Mouse (Mus musculus) cerebellum, adult 11-12 months (tissue): ENCODE results near the gene Gm9495.
A peak's percentile ranks its signal among the peaks of the same experiment; 100 is the strongest.
"Not testable (repeated sequence)": the region's sequence is repeated elsewhere in the genome, so short reads cannot be mapped to it uniquely, and the experiment has no call there.

ENCODE experiments used
- DNase-seq: peaks from one replicate; pipeline ENCODE4 v3.0.0; 2022

The Gm9495 gene

DNA sequence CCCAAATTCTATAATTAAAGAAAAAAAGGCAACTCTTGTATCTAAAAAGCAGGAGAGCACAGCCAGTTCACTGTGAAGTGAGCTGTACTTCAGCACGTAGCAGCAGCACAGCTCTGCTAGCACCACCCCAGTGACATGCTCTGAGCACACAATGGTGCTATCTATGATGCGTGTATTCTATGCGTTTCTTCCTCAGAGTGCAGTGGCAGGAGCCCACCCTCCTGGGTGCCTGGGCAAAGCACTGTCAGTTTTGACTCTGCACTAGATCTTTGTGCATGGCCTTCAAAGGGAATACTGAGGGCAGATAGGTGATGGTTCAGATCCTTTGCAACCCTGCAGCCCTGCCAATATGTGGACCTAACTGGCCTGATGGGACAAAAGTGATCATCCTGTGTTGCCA is at the start of gene Gm9495:
Gene Gm9495, minus strand, starts transcription at position 101 of the 400 bp plus-strand sequence.
- not testable (repeated sequence) for DNase-seq

GRCm38 (mm10) chr8:69474946-69475345 is 21.6 kb upstream of the Gm9495 start:
- peak; percentile 73 for DNase-seq

- DNase-seq = not testable (repeated sequence)
Measured at GRCm38 (mm10) chr8:69420018-69420417, 33.3 kb downstream of the Gm9495 start.

GRCm38 (mm10) chr8:69414326-69414725 is 39.0 kb downstream of the Gm9495 start:
- no peak for DNase-seq

GRCm38 (mm10) chr8:69404768-69405167 is 48.6 kb downstream of the Gm9495 start:
- no peak for DNase-seq

DNA sequence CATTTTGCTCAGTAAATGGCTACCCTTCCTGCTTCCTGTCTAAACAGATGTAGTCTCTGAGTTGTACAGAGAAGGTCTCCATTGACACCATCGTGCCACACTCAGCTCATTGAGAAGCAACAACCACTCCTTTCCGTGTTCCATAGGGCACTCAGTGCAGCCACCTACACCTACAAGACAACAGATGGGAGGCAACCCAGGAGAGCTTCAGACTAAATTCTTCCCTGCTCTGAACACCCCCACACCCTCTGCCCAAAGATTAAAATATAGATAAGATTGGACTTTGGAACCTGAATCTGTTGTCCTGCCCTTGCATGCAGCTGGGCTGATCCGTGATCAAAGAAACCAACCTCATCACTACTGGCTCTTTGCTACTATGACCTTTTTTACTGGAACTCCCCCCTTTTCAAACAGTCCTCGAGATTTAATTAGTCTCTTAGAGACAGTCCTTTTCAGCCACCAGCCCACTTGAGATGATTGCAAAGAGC is 53.4 kb downstream of the Gm9495 start:
- no peak for DNase-seq

DNA sequence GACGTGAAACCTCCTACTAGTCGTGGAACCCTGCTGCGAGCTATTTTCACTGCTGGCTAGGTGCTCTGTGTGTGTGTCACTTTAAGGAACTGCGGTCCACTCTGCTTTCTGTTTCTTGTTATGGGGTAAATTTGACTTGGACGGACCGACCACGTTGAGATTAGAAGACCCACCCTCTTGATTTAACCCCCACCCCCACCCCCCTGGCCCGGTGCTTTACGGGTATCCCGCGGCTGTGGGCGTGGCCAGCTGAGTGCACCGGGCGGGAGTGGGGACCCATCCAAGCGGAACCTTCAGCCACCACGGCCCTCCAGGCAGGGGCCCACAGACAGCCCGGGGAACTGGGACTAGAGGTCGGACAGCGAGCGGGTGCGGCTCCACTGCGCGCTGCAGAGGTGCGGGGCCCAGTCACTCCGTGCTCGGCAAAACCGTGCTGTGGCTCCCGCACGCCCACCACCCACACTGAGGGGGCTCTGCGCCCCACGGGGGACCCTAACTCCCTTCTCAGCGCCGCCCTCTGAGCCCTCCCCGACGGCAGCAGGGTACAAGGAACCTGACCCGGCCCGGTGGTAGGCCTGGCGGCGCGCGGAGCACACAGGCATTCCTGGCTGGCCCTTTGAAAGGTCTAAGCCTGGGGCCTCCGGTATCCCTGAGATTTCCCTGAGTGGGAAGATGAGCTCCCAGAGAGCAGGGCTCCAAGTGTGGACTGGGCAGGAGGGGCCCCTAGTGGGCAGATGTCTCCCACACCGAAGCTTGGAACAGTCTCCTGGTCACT is 54.0 kb downstream of the Gm9495 start:
- DNase-seq = peak; percentile 54

GRCm38 (mm10) chr8:69396196-69396595 is 57.2 kb downstream of the Gm9495 start:
- DNase-seq = no peak

GRCm38 (mm10) chr8:69395050-69395789 is 58.1 kb downstream of the Gm9495 start:
- DNase-seq = peak; percentile 94

DNA sequence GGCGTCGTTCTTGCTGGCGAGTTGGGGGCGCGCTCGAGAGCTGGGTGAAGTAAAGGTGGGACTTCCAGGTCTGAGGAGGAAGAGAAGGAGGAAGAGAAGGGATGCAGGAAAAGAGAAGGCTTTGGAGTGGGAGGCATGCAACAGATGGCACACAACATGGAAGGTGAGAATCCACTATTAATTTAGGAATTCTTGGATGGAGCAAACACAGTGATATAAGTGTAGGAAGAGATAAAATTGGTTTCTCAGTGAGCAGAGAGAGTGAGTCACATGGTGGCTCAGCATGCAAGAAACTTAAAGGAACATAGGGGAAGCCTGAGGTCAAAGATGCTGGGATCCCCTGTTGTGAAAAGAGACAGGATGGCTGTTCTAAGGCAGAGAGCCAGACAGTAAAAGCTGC is 69.0 kb downstream of the Gm9495 start:
- DNase-seq = no peak
